Mouse (Mus musculus): Measurements from ENCODE around the gene Gipc2. TPM values are rescaled to one million over a fixed set of nuclear protein-coding genes. Genes with fewer than 3 reads are reported as not detected.

The Gipc2 gene
- polyA plus RNA-seq, 1 experiment from 2014 or later: 3.1 TPM

GRCm38 (mm10) chr3:152193177-152193576 lies 27.1 kb upstream of the Gipc2 start:
- ATAC-seq (no peak), DNase-seq (ENCODE audit: low spot score) (no peak)
- Histone ChIP-seq H3K27me3 (replicated peaks; ENCODE audit: control insufficient read depth, insufficient read depth, low read length) (no peaks in the 10 kb centered on the region), H3K9ac (ENCODE audit: low read length) (peak overlapping the region; percentile 52), H3K9me3 (replicated peaks; ENCODE audit: control insufficient read depth, low read length) (no peaks in the 10 kb centered on the region), H3K4me2 (ENCODE audit: low read length) (peak overlapping the region; percentile 52), H3K36me3 (ENCODE audit: control insufficient read depth, insufficient read depth, low read length) (no peaks in the 10 kb centered on the region), H3K4me3 (ENCODE audit: low read depth, low read length) (peak overlapping the region; percentile 37), H3K27ac (ENCODE audit: low read depth, low read length) (peak overlapping the region; percentile 67), H3K4me1 (ENCODE audit: control insufficient read depth, insufficient read depth, low read length) (peaks cover 8% of the 10 kb centered on the region)
- WGBS: 12% methylated on average over 7 of the region's 7 CpGs

GRCm38 (mm10) chr3:152192238-152192931 lies 26.4 kb upstream of the Gipc2 start:
- Histone ChIP-seq H3K4me1 (ENCODE audit: control insufficient read depth, insufficient read depth, low read length) (peaks cover 8% of the 10 kb centered on the region), H3K27ac (ENCODE audit: low read depth, low read length) (no peak overlapping the region), H3K9ac (ENCODE audit: low read length) (peak overlapping the region; percentile 40), H3K9me3 (replicated peaks; ENCODE audit: control insufficient read depth, low read length) (no peaks in the 10 kb centered on the region), H3K27me3 (replicated peaks; ENCODE audit: control insufficient read depth, insufficient read depth, low read length) (no peaks in the 10 kb centered on the region), H3K4me2 (ENCODE audit: low read length) (peak overlapping the region; percentile 52), H3K4me3 (ENCODE audit: low read depth, low read length) (peak overlapping the region; percentile 27), H3K36me3 (ENCODE audit: control insufficient read depth, insufficient read depth, low read length) (no peaks in the 10 kb centered on the region)
- ATAC-seq: 0 out of 2 replicates have a peak, but pooled peaks have one; percentile 29
- WGBS: 25% methylated on average over 9 of the region's 11 CpGs
- peak; percentile 80 for DNase-seq (ENCODE audit: low spot score)

- Histone ChIP-seq H3K4me1 (ENCODE audit: control insufficient read depth, insufficient read depth, low read length) (peaks cover 8% of the 10 kb centered on the region), H3K27ac (ENCODE audit: low read depth, low read length) (no peak overlapping the region), H3K36me3 (ENCODE audit: control insufficient read depth, insufficient read depth, low read length) (no peaks in the 10 kb centered on the region), H3K9ac (ENCODE audit: low read length) (peak overlapping the region; percentile 40), H3K27me3 (replicated peaks; ENCODE audit: control insufficient read depth, insufficient read depth, low read length) (no peaks in the 10 kb centered on the region), H3K4me2 (ENCODE audit: low read length) (peak overlapping the region; percentile 52), H3K9me3 (replicated peaks; ENCODE audit: control insufficient read depth, low read length) (no peaks in the 10 kb centered on the region), H3K4me3 (ENCODE audit: low read depth, low read length) (peak overlapping the region; percentile 27)
- DNase-seq (ENCODE audit: low spot score): peak; percentile 40
- ATAC-seq: peak; percentile 25; the same call in 1 of the 2 replicates
- 12% methylated on average over 6 of the region's 6 CpGs for WGBS
These were observed 25.8 kb upstream of the Gipc2 start for GRCm38 (mm10) chr3:152191791-152192237.

DNA sequence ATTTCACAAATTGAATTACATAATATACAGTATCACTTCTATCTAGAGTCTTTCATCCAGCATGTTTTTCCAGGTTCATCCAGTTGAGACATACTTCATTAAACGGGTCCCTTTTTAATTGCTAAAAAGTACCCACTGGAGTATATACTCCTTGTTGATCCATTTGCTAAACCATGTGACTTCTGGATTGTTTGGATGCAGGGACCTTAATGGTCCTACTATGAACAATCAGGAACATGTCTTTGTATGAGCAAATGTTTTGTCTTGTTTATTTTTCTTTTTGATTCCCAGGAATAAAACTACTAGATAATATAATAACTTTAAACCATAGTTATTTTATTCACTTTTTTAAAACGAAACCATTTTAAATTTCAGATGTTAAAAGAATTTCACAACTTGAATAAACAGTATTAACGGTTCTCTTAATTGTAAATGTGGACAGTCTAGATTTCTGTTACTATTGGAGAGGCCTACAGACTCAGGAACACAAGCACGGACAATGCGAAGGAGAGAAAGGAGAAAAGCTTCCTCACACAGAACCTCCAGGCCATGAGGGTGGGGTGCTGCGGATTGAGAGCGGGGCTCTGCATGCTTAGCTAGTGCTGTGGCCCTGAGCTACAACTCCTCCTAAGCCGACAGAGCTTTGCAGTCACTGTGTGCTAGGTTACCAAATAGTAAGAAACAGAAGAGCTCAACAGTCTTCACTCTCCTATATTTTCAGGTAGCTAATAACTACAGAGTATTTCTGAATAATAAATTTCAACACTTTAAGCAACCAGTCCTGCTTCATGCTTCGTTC lies 24.8 kb upstream of the Gipc2 start:
- ATAC-seq (no peak), DNase-seq (ENCODE audit: low spot score) (no peak)
- WGBS: 83% methylated on average over 9 of the region's 9 CpGs
- Histone ChIP-seq H3K4me3 (ENCODE audit: low read depth, low read length) (no peak overlapping the region), H3K36me3 (ENCODE audit: control insufficient read depth, insufficient read depth, low read length) (peaks cover 3% of the 10 kb centered on the region; the same call in 1 of the 2 replicates), H3K4me2 (ENCODE audit: low read length) (peak overlapping the region; percentile 16; the same call in 1 of the 2 replicates), H3K9ac (ENCODE audit: low read length) (no peak overlapping the region), H3K27me3 (replicated peaks; ENCODE audit: control insufficient read depth, insufficient read depth, low read length) (no peaks in the 10 kb centered on the region), H3K4me1 (ENCODE audit: control insufficient read depth, insufficient read depth, low read length) (peaks cover 8% of the 10 kb centered on the region), H3K9me3 (replicated peaks; ENCODE audit: control insufficient read depth, low read length) (no peaks in the 10 kb centered on the region), H3K27ac (ENCODE audit: low read depth, low read length) (no peak overlapping the region)

- no peak overlapping the region for H3K4me2 ChIP-seq (ENCODE audit: low read length)
- no peak overlapping the region for H3K9ac ChIP-seq (ENCODE audit: low read length)
- 80% methylated on average over 4 of the region's 4 CpGs for WGBS
- H3K36me3 ChIP-seq (ENCODE audit: control insufficient read depth, insufficient read depth, low read length): peaks cover 11% of the 10 kb centered on the region
- no peak overlapping the region for H3K27ac ChIP-seq (ENCODE audit: low read depth, low read length)
- H3K4me1 ChIP-seq (ENCODE audit: control insufficient read depth, insufficient read depth, low read length): peaks cover 8% of the 10 kb centered on the region
- H3K4me3 ChIP-seq (ENCODE audit: low read depth, low read length): no peak overlapping the region
- DNase-seq (ENCODE audit: low spot score) (no peak), ATAC-seq (no peak)
- H3K9me3 ChIP-seq (replicated peaks; ENCODE audit: control insufficient read depth, low read length): no peaks in the 10 kb centered on the region
- H3K27me3 ChIP-seq (replicated peaks; ENCODE audit: control insufficient read depth, insufficient read depth, low read length): no peaks in the 10 kb centered on the region
These were observed 23.3 kb upstream of the Gipc2 start for GRCm38 (mm10) chr3:152189306-152189705.

DNA sequence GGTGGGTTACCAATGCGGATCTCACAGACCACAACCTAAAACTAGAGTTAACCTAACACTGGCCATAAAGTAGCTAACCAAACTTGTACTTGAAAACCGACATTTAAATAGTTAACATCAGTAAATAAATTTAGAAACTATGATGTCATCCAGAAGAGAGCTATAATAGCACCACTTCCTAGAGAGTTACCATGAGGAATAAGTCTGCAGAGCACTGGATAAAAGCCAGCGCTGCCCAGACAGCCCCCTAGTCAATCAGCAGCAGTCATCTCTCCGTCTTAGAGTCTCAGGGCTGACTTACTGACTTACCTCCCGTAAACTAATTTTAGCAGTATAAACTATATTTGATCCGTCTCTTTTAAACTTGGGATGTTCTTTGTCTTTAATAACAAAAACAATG lies 20.1 kb upstream of the Gipc2 start:
- peaks cover 14% of the 10 kb centered on the region for H3K36me3 ChIP-seq (ENCODE audit: control insufficient read depth, insufficient read depth, low read length)
- DNase-seq (ENCODE audit: low spot score): no peak
- no peak overlapping the region for H3K27ac ChIP-seq (ENCODE audit: low read depth, low read length)
- H3K27me3 ChIP-seq (replicated peaks; ENCODE audit: control insufficient read depth, insufficient read depth, low read length): no peaks in the 10 kb centered on the region
- no peak overlapping the region for H3K9ac ChIP-seq (ENCODE audit: low read length)
- no peak overlapping the region for H3K4me2 ChIP-seq (ENCODE audit: low read length)
- no peak overlapping the region for H3K4me3 ChIP-seq (ENCODE audit: low read depth, low read length)
- H3K9me3 ChIP-seq (replicated peaks; ENCODE audit: control insufficient read depth, low read length): no peaks in the 10 kb centered on the region
- peaks cover 1% of the 10 kb centered on the region; the same call in 1 of the 2 replicates for H3K4me1 ChIP-seq (ENCODE audit: control insufficient read depth, insufficient read depth, low read length)
- no peak for ATAC-seq
- WGBS: 90% methylated on average over 6 of the region's 6 CpGs

DNA sequence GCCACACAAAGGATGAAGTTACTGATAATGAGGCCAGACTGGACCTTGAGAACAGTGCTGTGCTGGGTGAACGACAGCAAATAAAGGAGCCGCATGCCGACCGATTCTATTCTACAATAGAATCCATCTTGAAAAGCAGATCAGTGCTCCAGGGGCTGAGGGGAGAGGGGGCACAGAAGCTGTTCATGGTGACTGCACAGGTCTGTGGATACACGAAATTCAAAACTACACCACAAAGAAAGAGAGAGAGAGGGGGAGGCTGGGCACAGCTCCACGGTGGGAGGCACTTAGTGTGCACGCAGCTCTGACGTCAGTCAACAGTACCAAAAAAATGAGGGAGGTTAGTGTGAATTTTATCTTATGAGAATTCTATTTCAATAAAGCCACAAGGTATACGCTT lies 17.5 kb upstream of the Gipc2 start:
- H3K4me2 ChIP-seq (ENCODE audit: low read length): no peak overlapping the region
- no peak overlapping the region for H3K4me3 ChIP-seq (ENCODE audit: low read depth, low read length)
- WGBS: 40% methylated on average over 9 of the region's 9 CpGs
- DNase-seq (ENCODE audit: low spot score): no peak
- peaks cover 14% of the 10 kb centered on the region for H3K36me3 ChIP-seq (ENCODE audit: control insufficient read depth, insufficient read depth, low read length)
- no peak overlapping the region for H3K27ac ChIP-seq (ENCODE audit: low read depth, low read length)
- no peak overlapping the region for H3K9ac ChIP-seq (ENCODE audit: low read length)
- H3K27me3 ChIP-seq (replicated peaks; ENCODE audit: control insufficient read depth, insufficient read depth, low read length): no peaks in the 10 kb centered on the region
- H3K4me1 ChIP-seq (ENCODE audit: control insufficient read depth, insufficient read depth, low read length): no peaks in the 10 kb centered on the region
- ATAC-seq: no peak
- no peaks in the 10 kb centered on the region for H3K9me3 ChIP-seq (replicated peaks; ENCODE audit: control insufficient read depth, low read length)

DNA sequence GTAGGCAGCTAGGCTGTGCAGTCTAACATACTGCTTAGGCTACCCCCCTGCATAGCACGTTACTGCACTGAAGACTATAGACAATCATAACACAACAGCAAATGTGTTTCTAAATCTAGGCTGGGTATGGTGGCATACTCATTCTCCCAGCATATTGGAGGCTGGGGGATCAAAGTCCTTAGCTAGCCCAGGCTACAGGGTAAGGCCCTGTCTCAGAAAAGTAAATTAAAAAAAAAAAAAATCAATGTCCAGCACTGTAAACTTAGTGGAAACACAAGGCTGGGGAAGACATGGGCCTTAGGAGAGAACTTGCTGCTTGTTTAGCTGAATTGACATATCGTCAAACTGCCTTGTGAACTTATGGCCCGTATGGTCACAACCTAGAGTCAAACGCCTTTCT lies 14.6 kb upstream of the Gipc2 start:
- Histone ChIP-seq H3K4me3 (ENCODE audit: low read depth, low read length) (no peak overlapping the region), H3K27me3 (replicated peaks; ENCODE audit: control insufficient read depth, insufficient read depth, low read length) (no peaks in the 10 kb centered on the region), H3K27ac (ENCODE audit: low read depth, low read length) (no peak overlapping the region), H3K4me2 (ENCODE audit: low read length) (no peak overlapping the region), H3K9me3 (replicated peaks; ENCODE audit: control insufficient read depth, low read length) (no peaks in the 10 kb centered on the region), H3K4me1 (ENCODE audit: control insufficient read depth, insufficient read depth, low read length) (no peaks in the 10 kb centered on the region), H3K9ac (ENCODE audit: low read length) (no peak overlapping the region), H3K36me3 (ENCODE audit: control insufficient read depth, insufficient read depth, low read length) (peaks cover 9% of the 10 kb centered on the region)
- DNase-seq (ENCODE audit: low spot score) (no peak), ATAC-seq (no peak)
- WGBS: 96% methylated on average over 4 of the region's 4 CpGs

DNA sequence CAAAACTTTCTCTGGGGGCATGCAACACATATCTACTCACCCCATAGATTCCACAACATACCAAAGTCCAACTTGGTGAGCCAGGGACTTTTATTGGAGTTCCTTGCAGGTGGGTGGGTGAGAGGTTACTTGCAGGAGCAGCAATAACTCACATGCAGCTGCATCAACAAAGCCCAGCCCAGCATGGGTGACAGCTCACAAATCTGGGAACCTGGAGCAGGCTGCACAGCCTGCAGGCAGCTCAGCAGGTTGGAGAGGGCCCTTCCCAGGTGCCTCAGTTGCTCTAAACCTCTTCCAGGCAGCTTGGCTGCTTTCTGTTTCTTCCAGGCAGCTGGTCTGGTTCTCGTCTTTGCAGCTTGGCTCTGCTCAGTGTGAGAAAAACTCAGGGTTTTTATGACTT lies 13.3 kb upstream of the Gipc2 start:
- no peaks in the 10 kb centered on the region for H3K4me1 ChIP-seq (ENCODE audit: control insufficient read depth, insufficient read depth, low read length)
- 50% methylated on average over 1 of the region's 1 CpGs for WGBS
- H3K4me2 ChIP-seq (ENCODE audit: low read length): no peak overlapping the region
- no peak overlapping the region for H3K4me3 ChIP-seq (ENCODE audit: low read depth, low read length)
- no peaks in the 10 kb centered on the region for H3K27me3 ChIP-seq (replicated peaks; ENCODE audit: control insufficient read depth, insufficient read depth, low read length)
- no peak for ATAC-seq
- DNase-seq (ENCODE audit: low spot score): no peak
- H3K9ac ChIP-seq (ENCODE audit: low read length): no peak overlapping the region
- H3K9me3 ChIP-seq (replicated peaks; ENCODE audit: control insufficient read depth, low read length): no peaks in the 10 kb centered on the region
- no peak overlapping the region for H3K27ac ChIP-seq (ENCODE audit: low read depth, low read length)
- H3K36me3 ChIP-seq (ENCODE audit: control insufficient read depth, insufficient read depth, low read length): 0 out of 2 replicates have a peak, but pooled peaks cover 3% of the 10 kb centered on the region

Data from forebrain, embryonic 14.5 days (tissue).